Mouse (Mus musculus) skeletal muscle tissue, postnatal 0 days (tissue): Measurements from ENCODE around the gene Ptgs1. TPM values are rescaled to one million over a fixed set of nuclear protein-coding genes. Genes with fewer than 3 reads are reported as not detected.

ENCODE experiments used
- polyA plus RNA-seq: library from polyadenylated mRNA; unstranded; fragments of >200 nt; fragmentation: Nextera tagmentation; extraction: Ambion mirVana; gene quantifications from 2 replicates; pipeline ENCODE4 v1.2.1, GENCODE M21; 2015

Ptgs1 gene
- polyA plus RNA-seq: 5.2 and 7.5 TPM in 2 replicates

GRCm38 (mm10) chr2:36230366-36230765 lies at the start of gene Ptgs1:
TSS of gene Ptgs1 (plus strand) at chr2:36230426.

Other genes starting within 250 kb of the Ptgs1 start
- gene Ndufa8, start 181.0 kb upstream of the Ptgs1 start, polyA plus RNA-seq: 440 and 467 TPM in 2 replicates
- not detected in 2 replicates for gene Morn5, start 181.0 kb upstream of the Ptgs1 start, polyA plus RNA-seq
- gene Lhx6, start 125.0 kb upstream of the Ptgs1 start, polyA plus RNA-seq: 1.6 and 2.1 TPM in 2 replicates
- 23.9 and 28.4 TPM in 2 replicates for gene Mrrf, start 94.0 kb upstream of the Ptgs1 start, polyA plus RNA-seq
- 44.7 and 46.7 TPM in 2 replicates for gene Rbm18, start 93.7 kb upstream of the Ptgs1 start, polyA plus RNA-seq
- gene Olfr338, start 143.1 kb downstream of the Ptgs1 start, polyA plus RNA-seq: not detected in 2 replicates
- not detected in 2 replicates for gene Olfr339, start 188.5 kb downstream of the Ptgs1 start, polyA plus RNA-seq
- gene Olfr340, start 222.2 kb downstream of the Ptgs1 start, polyA plus RNA-seq: not detected in 2 replicates